Mouse (Mus musculus): Measurements from ENCODE around the gene Gtpbp4. TPM values are rescaled to one million over a fixed set of nuclear protein-coding genes. Genes with fewer than 3 reads are reported as not detected.

The Gtpbp4 gene
- 296 and 321 TPM in 2 replicates for total RNA-seq (2014; fragmentation: Nextera tagmentation)
- 182 and 214 TPM in 2 replicates for total RNA-seq (2017)
- 6.8 and 9.5 TPM in 2 replicates for polyA plus RNA-seq (2012)

DNA sequence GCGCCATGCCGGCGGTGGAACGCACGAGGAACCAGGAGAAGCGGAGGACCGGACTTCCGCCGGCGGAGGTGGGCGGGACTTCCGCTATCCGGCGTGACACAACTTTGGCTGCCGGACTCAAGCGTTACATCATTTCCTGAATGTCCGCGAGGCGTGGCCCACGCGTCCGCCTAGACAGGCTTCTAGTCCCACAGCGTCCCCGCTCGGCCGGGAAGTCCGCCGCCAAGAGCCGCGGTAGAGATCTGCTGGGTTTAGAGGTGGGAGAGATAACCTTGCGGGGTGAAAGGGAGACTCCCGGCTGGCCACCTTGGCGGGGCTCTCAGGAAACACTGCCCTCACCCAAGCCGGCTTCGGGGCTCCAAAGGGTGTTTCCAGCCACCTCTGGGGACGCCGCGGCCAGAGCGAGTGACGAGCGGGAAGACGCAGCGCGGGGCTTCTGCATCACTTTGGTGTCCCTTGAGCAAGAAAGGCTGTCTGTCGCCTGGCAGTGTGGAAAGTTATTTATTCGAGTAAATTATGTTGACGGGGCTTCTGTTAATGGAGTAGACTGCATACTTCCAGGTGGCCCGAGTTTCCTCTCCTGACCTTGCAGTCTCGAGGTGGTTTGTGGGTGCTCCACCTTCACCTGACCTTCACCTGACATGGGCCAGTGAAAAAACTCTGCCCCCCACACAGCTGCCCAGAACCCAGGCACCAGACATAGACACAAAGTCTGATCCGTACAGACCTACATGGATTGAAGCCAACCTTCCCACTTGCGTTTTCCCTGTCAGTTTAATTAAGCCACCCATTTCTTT, at the start of gene Gtpbp4:
Gene Gtpbp4, minus strand, starts transcription at position 94 of the 797 bp plus-strand sequence.
- peak; percentile 96 for ATAC-seq (ENCODE audit: extremely low read depth, insufficient number of reproducible peaks, low FRiP score, poor library complexity, severe bottlenecking)

DNA sequence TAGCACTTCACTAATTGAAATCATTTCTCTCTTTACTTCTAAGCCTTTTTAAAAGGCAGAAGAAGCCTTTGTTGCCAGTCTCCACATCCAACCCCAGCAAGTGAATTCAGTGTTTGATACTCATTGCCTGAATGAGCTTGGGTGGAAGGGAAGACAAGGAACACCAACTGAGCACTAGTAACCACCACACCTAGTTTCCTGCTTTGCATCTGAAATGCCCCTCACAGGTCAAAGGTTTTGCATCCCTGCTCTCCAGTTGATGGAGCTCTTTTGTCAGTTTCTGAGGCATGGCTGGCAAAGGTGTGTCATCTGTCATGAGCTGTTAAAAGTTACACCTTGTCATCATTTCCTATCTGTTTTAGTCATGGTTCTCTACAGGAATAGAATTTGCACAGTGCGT, 48.8 kb upstream of the Gtpbp4 start:
- no peak for TF ChIP-seq GATA2 (IDR thresholded peaks at IDR 0.05; ENCODE audit: borderline replicate concordance, low read depth, low read length)
- TF ChIP-seq GATA1 (IDR thresholded peaks at IDR 0.05; ENCODE audit: borderline replicate concordance, low read length) = no peak
- no peak for TF ChIP-seq POLR2AphosphoS5 (IDR thresholded peaks at IDR 0.05; ENCODE audit: insufficient replicate concordance, low read depth, low read length)
- TF ChIP-seq CTCF (IDR thresholded peaks at IDR 0.05; ENCODE audit: low read depth, low read length) = no peak
- TF ChIP-seq TAL1 (conservative IDR thresholded peaks at IDR 0.05; ENCODE audit: low read depth, low read length) = no peak
- no peaks in the 10 kb centered on the region for H3K4me1 ChIP-seq (ENCODE audit: insufficient read depth, low read depth, low read length)
- DNase-seq (ENCODE audit: low spot score) (no peak), ATAC-seq (ENCODE audit: extremely low read depth, insufficient number of reproducible peaks, low FRiP score, poor library complexity, severe bottlenecking) (no peak)
- 0 out of 2 replicates have a peak, but pooled peaks cover 5% of the 10 kb centered on the region for H3K9me3 ChIP-seq (replicated peaks)
- H3K36me3 ChIP-seq (replicated peaks) = no peaks in the 10 kb centered on the region
- H3K27me3 ChIP-seq (ENCODE audit: insufficient read depth, low read length) = peaks cover 10% of the 10 kb centered on the region
- no peak overlapping the region for H3K4me3 ChIP-seq (ENCODE audit: low read depth, low read length)

More for the DNA sequence above, at the start of gene Gtpbp4:
- Histone ChIP-seq H3K4me1 (ENCODE audit: insufficient read depth, low read depth, low read length) (peaks cover 43% of the 10 kb centered on the region), H3K27me3 (ENCODE audit: insufficient read depth, low read length) (no peaks in the 10 kb centered on the region), H3K36me3 (replicated peaks) (peaks cover 22% of the 10 kb centered on the region), H3K9me3 (replicated peaks) (no peaks in the 10 kb centered on the region), H3K4me3 (ENCODE audit: low read depth, low read length) (peak within 1 kb of the TSS; percentile 96)
- DNase-seq (ENCODE audit: low spot score) = peak; percentile 80
- TF ChIP-seq CTCF (IDR thresholded peaks at IDR 0.05; ENCODE audit: low read depth, low read length) = no peak
- TF ChIP-seq POLR2AphosphoS5 (IDR thresholded peaks at IDR 0.05; ENCODE audit: insufficient replicate concordance, low read depth, low read length) = no peak
- TF ChIP-seq GATA2 (IDR thresholded peaks at IDR 0.05; ENCODE audit: borderline replicate concordance, low read depth, low read length) = no peak
- TF ChIP-seq TAL1 (conservative IDR thresholded peaks at IDR 0.05; ENCODE audit: low read depth, low read length) = no peak
- TF ChIP-seq GATA1 (IDR thresholded peaks at IDR 0.05; ENCODE audit: borderline replicate concordance, low read length) = no peak

DNA sequence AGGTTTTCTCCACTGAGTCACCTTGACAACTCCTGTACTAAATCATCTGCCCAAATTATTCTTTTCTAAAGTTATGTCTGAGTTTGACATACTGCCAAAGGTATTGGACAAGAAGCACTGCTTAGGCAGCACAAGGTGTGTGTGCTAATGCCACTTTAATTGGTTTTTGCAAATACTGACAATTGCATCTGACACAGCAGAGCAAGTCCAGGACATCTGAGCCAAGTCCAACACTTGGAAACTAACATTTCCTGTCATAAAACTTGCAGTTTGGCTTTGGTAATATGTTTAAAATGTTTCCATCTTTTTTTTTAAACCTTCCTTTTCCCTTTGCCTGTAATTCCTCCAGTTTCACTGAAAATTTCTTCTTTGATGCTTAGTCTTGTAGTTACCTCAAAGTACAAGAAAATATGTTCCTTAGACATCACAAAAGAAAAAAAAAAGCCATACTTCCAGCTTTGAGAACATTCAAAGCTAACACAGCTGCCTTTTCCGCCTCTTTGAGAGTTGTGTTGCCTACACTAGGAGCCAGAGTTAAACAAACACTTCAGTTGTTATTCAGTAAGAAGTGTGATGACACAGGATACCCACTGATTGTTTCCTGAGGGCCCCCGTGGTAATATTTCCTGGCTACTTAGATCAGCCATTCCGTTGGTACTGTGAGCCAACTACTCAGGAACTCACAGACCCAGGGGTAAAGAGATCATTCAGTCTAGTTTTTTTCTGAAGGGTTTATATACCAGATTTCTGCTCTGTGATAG, 47.6 kb upstream of the Gtpbp4 start:
- DNase-seq (ENCODE audit: low spot score) = no peak
- Histone ChIP-seq H3K27me3 (ENCODE audit: insufficient read depth, low read length) (peaks cover 12% of the 10 kb centered on the region), H3K4me1 (ENCODE audit: insufficient read depth, low read depth, low read length) (no peaks in the 10 kb centered on the region), H3K36me3 (replicated peaks) (no peaks in the 10 kb centered on the region), H3K9me3 (replicated peaks) (0 out of 2 replicates have a peak, but pooled peaks cover 5% of the 10 kb centered on the region), H3K4me3 (ENCODE audit: low read depth, low read length) (no peak overlapping the region)
- no peak for TF ChIP-seq TAL1 (conservative IDR thresholded peaks at IDR 0.05; ENCODE audit: low read depth, low read length)
- no peak for TF ChIP-seq GATA2 (IDR thresholded peaks at IDR 0.05; ENCODE audit: borderline replicate concordance, low read depth, low read length)
- no peak for TF ChIP-seq POLR2AphosphoS5 (IDR thresholded peaks at IDR 0.05; ENCODE audit: insufficient replicate concordance, low read depth, low read length)
- no peak for TF ChIP-seq GATA1 (IDR thresholded peaks at IDR 0.05; ENCODE audit: borderline replicate concordance, low read length)
- no peak for TF ChIP-seq CTCF (IDR thresholded peaks at IDR 0.05; ENCODE audit: low read depth, low read length)
- no peak for ATAC-seq (ENCODE audit: extremely low read depth, insufficient number of reproducible peaks, low FRiP score, poor library complexity, severe bottlenecking)

DNA sequence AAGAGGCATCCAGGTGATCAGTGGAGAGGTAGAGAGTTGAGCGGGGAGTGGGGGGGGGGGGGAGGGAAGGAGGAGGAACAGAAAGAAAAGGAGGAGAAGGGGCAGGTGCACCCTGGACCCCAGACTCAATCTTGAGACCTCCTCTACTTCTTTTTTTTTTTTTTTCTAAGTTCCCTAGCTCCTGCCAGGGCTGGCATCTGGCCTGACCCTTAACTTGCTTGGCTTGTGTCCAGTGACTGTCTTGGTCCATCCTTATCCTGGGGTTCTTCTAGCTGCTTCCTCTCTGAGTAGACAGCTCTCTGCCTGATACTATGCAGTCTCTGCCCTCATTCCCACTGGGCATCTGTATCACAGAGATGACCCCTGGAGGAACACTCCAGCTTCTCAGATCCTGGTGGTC, 44.7 kb upstream of the Gtpbp4 start:
- TF ChIP-seq GATA2 (IDR thresholded peaks at IDR 0.05; ENCODE audit: borderline replicate concordance, low read depth, low read length) (no peak), POLR2AphosphoS5 (IDR thresholded peaks at IDR 0.05; ENCODE audit: insufficient replicate concordance, low read depth, low read length) (no peak), CTCF (IDR thresholded peaks at IDR 0.05; ENCODE audit: low read depth, low read length) (no peak), GATA1 (IDR thresholded peaks at IDR 0.05; ENCODE audit: borderline replicate concordance, low read length) (no peak), TAL1 (conservative IDR thresholded peaks at IDR 0.05; ENCODE audit: low read depth, low read length) (no peak)
- Histone ChIP-seq H3K9me3 (replicated peaks) (0 out of 2 replicates have a peak, but pooled peaks cover 5% of the 10 kb centered on the region), H3K4me3 (ENCODE audit: low read depth, low read length) (no peak overlapping the region), H3K27me3 (ENCODE audit: insufficient read depth, low read length) (peaks cover 21% of the 10 kb centered on the region), H3K4me1 (ENCODE audit: insufficient read depth, low read depth, low read length) (no peaks in the 10 kb centered on the region), H3K36me3 (replicated peaks) (no peaks in the 10 kb centered on the region)
- no peak for ATAC-seq (ENCODE audit: extremely low read depth, insufficient number of reproducible peaks, low FRiP score, poor library complexity, severe bottlenecking)
- no peak for DNase-seq (ENCODE audit: low spot score)

DNA sequence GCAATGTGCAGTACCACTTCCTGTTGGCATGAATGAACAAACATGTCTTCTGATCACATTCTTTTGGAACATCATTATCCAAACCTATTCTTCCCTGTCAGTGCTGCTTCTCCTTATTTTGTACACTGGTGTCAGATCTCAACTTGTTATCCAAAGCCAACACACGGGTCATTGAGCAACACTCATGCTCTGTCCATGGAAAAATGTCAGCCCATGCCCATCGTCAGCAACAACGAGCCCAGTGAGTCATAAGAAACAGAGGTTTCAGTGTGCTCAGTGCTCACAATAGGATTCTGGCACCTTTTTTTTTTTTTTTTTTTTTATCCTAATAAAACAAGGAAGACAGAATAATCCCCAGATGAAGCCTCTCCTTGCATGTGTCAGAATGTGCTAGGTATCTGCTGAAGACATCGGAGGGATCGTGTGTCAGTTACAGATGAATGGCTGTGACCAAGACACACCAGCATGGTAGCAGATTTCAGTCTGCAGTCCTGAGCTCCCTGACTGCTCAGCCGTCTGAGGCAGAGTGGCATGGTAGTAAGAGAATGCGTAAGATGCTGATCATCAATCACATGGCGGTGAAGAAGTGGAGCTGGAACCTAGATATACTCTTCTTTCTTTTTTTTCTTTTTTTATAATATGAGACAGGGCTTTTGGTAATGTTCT, 36.2 kb upstream of the Gtpbp4 start:
- no peak for ATAC-seq (ENCODE audit: extremely low read depth, insufficient number of reproducible peaks, low FRiP score, poor library complexity, severe bottlenecking)
- Histone ChIP-seq H3K9me3 (replicated peaks) (no peaks in the 10 kb centered on the region), H3K27me3 (ENCODE audit: insufficient read depth, low read length) (peaks cover 22% of the 10 kb centered on the region), H3K4me1 (ENCODE audit: insufficient read depth, low read depth, low read length) (peaks cover 13% of the 10 kb centered on the region), H3K36me3 (replicated peaks) (no peaks in the 10 kb centered on the region), H3K4me3 (ENCODE audit: low read depth, low read length) (no peak overlapping the region)
- no peak for DNase-seq (ENCODE audit: low spot score)
- TF ChIP-seq GATA2 (IDR thresholded peaks at IDR 0.05; ENCODE audit: borderline replicate concordance, low read depth, low read length) (no peak), TAL1 (conservative IDR thresholded peaks at IDR 0.05; ENCODE audit: low read depth, low read length) (no peak)

Measured in G1E (cell line).